Mouse (Mus musculus) midbrain, embryonic 13.5 days (tissue): ENCODE data around the gene Vps29. TPM values are rescaled to one million over a fixed set of nuclear protein-coding genes. Genes with fewer than 3 reads are reported as not detected.
A peak's percentile ranks its signal among the peaks of the same experiment; 100 is the strongest.

Source experiments
- ATAC-seq: fragments of 200-750 bp; cut with Nextera tagmentation; 2 replicates; pipeline ENCODE4 v1.8.0; 2017; ENCODE audit warnings: mild to moderate bottlenecking, moderate TSS enrichment, moderate library complexity
- H3K27ac ChIP-seq: fragments of 300-500 bp; sonication (generic); 2 replicates; pipeline ENCODE4 v1.5.1; 2015; ENCODE audit warnings: inconsistent platforms, mild to moderate bottlenecking, moderate library complexity
- H3K27me3 ChIP-seq: fragments of 300-500 bp; sonication (generic); 2 replicates; pipeline ENCODE4 v1.6.1; 2015; ENCODE audit warnings: mild to moderate bottlenecking, inconsistent platforms
- H3K36me3 ChIP-seq: fragments of 300-500 bp; sonication (generic); 2 replicates; pipeline ENCODE4 v1.6.1; 2015; ENCODE audit warnings: mild to moderate bottlenecking, inconsistent platforms
- H3K4me1 ChIP-seq: fragments of 300-500 bp; sonication (generic); replicated peaks from 2 replicates; pipeline ENCODE4 v1.6.1; 2015; ENCODE audit warnings: inconsistent platforms
- H3K4me2 ChIP-seq: fragments of 300-500 bp; sonication (generic); replicated peaks from 2 replicates; pipeline ENCODE4 v1.6.1; 2015; ENCODE audit warnings: moderate library complexity, mild to moderate bottlenecking, inconsistent platforms
- H3K4me3 ChIP-seq: fragments of 300-500 bp; sonication (generic); replicated peaks from 2 replicates; pipeline ENCODE4 v1.5.1; 2015; ENCODE audit warnings: mild to moderate bottlenecking, inconsistent platforms
- H3K9ac ChIP-seq: fragments of 300-500 bp; sonication (generic); replicated peaks from 2 replicates; pipeline ENCODE4 v1.6.1; 2015; ENCODE audit warnings: mild to moderate bottlenecking, inconsistent platforms
- H3K9me3 ChIP-seq: fragments of 300-500 bp; sonication (generic); 2 replicates; pipeline ENCODE4 v1.6.1; 2016; ENCODE audit warnings: mild to moderate bottlenecking, inconsistent platforms
- WGBS: fragments of 180-500 bp; shearing (Covaris S2); methylation state at CpG from one replicate; pipeline ENCODE4 v1.1.7; 2015; 5-methylcytosine and 5-hydroxymethylcytosine counted together
- polyA plus RNA-seq: library from polyadenylated mRNA; unstranded; fragments of >200 nt; fragmentation: Nextera tagmentation; extraction: Ambion mirVana; gene quantifications from 2 replicates; pipeline ENCODE4 v1.2.1, GENCODE M21; 2015

Gene Vps29
- 260 and 269 TPM in 2 replicates for polyA plus RNA-seq

DNA sequence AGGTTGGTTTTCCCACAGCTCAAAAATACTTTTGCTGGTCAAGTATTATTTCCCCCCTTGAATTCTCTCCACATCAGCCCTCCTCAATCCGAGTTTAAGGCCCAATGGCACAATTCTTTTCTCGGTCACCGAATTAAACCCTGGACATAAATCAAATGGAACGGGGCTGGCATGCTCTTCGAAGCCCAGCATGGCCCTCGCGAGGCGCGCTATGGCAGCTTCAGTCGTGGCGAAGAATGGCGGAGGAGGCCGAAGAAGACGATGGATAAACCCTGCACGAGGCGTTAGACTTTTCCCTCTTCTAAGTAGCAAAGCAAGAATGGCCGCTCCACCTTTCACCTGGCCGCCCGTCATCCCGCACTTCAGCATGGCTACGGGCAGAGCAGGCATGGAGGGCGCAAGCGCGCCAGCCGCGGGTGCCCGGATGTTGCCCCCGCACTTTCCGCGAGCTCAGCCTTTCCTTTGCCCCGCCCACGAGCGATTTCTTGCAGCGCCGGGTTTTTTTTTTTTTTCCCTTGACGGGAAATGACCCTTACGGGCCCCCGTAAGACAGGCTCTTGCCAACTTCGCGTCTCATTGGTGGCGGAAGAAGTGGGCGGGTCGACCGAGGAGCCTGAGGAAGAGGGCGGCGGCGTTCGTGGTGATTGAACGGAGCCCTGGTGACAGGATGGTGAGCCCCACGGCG lies at the start of gene Vps29, which contains the start of gene Rad9b:
Vps29 (plus strand) TSS at position 563 of the 685 bp plus-strand sequence.
Rad9b (minus strand) TSS at position 427 of the 685 bp plus-strand sequence.
- H3K36me3 ChIP-seq, result peaks cover 8% of the 10 kb centered on the region; the same call in 1 of the 2 replicates
- no peaks in the 10 kb centered on the region for H3K9me3 ChIP-seq
- peak within 1 kb of the TSS; percentile 79 for H3K27ac ChIP-seq
- H3K4me2 ChIP-seq, result peak within 1 kb of the TSS; percentile 88
- ATAC-seq, result peak; percentile 96
- peaks cover 19% of the 10 kb centered on the region for H3K4me1 ChIP-seq
- peak within 1 kb of the TSS; percentile 96 for H3K9ac ChIP-seq
- no peaks in the 10 kb centered on the region for H3K27me3 ChIP-seq
- WGBS, result 2% methylated on average over 51 of the region's 51 CpGs
- H3K4me3 ChIP-seq, result peak within 1 kb of the TSS; percentile 91

DNA sequence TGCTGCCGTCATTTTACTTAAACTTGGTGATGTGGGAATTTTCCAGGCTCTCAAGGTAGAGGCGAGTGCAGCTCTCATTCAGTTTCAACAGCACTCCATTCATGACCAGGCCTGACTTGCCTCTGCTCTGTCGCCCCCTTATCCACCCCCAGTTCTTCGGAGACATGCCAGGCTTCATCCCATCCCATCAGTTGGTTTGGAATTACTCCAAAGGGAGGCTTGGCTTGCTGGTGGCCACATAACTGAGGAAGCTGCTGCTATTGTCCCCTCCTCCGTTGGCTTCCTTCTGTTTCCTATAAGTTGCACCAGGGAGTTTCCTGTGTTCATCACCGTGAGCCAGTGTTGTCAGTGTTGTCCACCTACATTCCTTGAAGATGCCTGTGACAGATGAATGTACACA lies 49.6 kb upstream of the Vps29 start:
- no peak overlapping the region for H3K4me2 ChIP-seq
- no peaks in the 10 kb centered on the region for H3K27me3 ChIP-seq
- H3K9me3 ChIP-seq, result no peaks in the 10 kb centered on the region
- H3K9ac ChIP-seq, result no peak overlapping the region
- no peak overlapping the region for H3K27ac ChIP-seq
- WGBS, result 91% methylated on average over 6 of the region's 6 CpGs
- ATAC-seq, result no peak
- peaks cover 16% of the 10 kb centered on the region for H3K36me3 ChIP-seq
- H3K4me1 ChIP-seq, result peaks cover 20% of the 10 kb centered on the region
- no peak overlapping the region for H3K4me3 ChIP-seq

DNA sequence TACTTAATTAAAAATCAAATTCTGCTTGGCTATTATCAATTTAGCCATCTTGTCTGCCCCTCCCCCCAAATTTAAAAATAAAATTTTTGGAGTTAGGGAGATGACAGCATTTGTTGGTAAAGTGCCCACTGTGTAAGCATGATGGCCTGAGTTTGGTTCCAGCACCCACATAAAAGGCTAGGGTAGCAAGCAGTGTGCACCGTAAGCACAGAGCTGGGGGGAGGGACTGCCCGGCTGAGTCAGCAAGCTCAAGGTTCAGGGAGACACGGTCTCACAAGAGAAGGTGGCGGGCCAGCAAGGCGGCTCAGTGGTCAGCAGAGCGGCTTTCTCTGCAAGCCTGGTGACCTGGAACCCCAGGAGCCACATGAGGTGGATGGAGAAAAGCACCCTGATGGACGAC lies 48.7 kb upstream of the Vps29 start:
- H3K4me2 ChIP-seq, result no peak overlapping the region
- no peak for ATAC-seq
- no peaks in the 10 kb centered on the region for H3K27me3 ChIP-seq
- H3K4me1 ChIP-seq, result peaks cover 20% of the 10 kb centered on the region
- H3K36me3 ChIP-seq, result peaks cover 18% of the 10 kb centered on the region
- H3K9me3 ChIP-seq, result no peaks in the 10 kb centered on the region
- WGBS, result 94% methylated on average over 7 of the region's 7 CpGs
- H3K9ac ChIP-seq, result no peak overlapping the region
- H3K4me3 ChIP-seq, result no peak overlapping the region
- H3K27ac ChIP-seq, result no peak overlapping the region

DNA sequence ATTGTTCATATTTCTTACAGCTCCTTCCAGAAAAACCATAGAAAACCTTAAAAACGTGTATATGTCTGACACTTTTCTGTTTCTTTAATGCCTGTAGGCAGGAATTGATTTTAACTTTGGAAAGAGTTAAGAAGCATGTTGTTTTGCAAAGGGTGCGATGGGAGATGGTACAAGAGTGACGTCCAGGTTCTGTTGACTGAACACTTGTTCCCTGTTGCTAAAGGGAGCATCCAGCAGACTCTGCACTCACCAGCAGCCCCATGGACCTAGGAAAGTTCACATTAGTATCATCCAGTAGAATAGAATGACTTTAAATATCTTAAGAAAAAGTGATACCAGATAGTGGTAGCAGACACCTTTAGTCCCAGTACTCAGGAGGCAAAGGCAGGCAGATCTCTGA lies 47.6 kb upstream of the Vps29 start:
- no peak overlapping the region for H3K9ac ChIP-seq
- no peak overlapping the region for H3K27ac ChIP-seq
- peaks cover 20% of the 10 kb centered on the region for H3K4me1 ChIP-seq
- ATAC-seq, result no peak
- no peak overlapping the region for H3K4me3 ChIP-seq
- 90% methylated on average over 3 of the region's 3 CpGs for WGBS
- no peaks in the 10 kb centered on the region for H3K9me3 ChIP-seq
- H3K36me3 ChIP-seq, result peaks cover 27% of the 10 kb centered on the region
- H3K4me2 ChIP-seq, result no peak overlapping the region
- no peaks in the 10 kb centered on the region for H3K27me3 ChIP-seq

DNA sequence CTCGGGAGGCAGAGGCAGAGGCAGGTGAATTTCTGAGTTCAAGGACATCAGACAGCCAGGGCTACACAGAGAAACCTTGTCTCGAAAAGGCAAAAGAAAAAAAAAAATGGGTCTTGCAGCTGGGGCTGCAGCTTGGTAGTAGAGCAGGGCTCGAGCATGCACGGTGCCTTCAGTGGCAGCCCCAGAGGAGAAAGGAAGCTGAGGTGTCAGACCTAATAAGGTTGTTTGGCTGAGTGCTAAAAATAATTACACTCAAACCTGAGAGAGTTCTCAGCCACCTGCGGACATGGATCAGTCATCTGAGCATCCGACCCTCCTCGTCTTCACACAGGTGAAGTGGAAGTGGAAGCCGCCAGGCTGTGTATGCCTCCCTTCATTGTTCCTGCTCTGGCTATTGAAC lies 43.5 kb upstream of the Vps29 start:
- Histone ChIP-seq H3K27me3 (no peaks in the 10 kb centered on the region), H3K9me3 (no peaks in the 10 kb centered on the region), H3K27ac (peak overlapping the region; percentile 35; the same call in 1 of the 2 replicates), H3K4me1 (peaks cover 5% of the 10 kb centered on the region), H3K9ac (no peak overlapping the region), H3K4me3 (no peak overlapping the region), H3K4me2 (no peak overlapping the region), H3K36me3 (peaks cover 63% of the 10 kb centered on the region)
- ATAC-seq, result no peak
- 85% methylated on average over 8 of the region's 8 CpGs for WGBS

DNA sequence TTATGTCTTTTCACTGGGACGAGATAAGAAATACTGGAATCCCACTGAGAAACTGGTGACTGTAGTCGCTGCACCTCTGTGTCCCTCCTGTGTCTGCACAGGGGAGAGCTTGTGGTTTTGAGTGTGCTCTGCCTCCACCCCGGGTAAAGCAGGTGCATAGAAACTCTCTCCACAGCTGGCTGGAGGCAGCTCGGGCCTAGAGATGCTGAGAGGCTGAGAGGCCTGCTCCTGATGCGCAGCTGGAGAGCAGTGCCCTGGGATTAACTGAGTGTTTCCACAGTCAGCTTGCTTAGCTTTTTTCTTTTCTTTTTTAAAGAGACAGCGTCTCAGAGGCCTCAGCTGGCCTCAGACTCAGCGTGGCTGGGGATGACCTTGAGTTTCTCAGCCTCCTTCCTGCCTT lies 42.5 kb upstream of the Vps29 start:
- ATAC-seq, result no peak
- Histone ChIP-seq H3K4me2 (no peak overlapping the region), H3K4me3 (no peak overlapping the region), H3K36me3 (peaks cover 65% of the 10 kb centered on the region), H3K27ac (peak overlapping the region; percentile 39; the same call in 1 of the 2 replicates), H3K27me3 (no peaks in the 10 kb centered on the region), H3K9ac (0 out of 2 replicates have a peak overlapping the region, but pooled peaks have one; percentile 23), H3K9me3 (no peaks in the 10 kb centered on the region), H3K4me1 (peaks cover 5% of the 10 kb centered on the region)
- 46% methylated on average over 7 of the region's 7 CpGs for WGBS

DNA sequence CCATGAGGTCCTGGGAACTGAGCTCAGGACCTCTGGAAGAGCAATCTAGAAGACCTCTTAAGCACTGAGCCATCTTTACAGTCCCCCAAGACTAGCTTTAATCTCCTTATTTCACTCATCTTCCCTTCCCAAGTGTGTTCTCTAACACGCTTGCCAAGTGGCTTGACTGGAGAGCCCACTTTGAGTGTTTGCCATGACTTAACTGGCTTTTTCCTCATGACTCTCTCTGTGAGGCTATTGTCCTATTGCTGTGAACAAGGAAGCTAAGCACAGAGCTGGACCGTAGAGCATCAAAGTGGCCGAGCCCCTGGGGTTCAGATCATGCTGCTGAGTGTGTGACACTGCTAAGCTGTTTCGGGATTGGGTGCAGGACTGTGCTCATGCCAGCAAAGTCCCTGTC lies 41.8 kb upstream of the Vps29 start:
- Histone ChIP-seq H3K4me1 (peaks cover 5% of the 10 kb centered on the region), H3K4me3 (no peak overlapping the region), H3K9me3 (no peaks in the 10 kb centered on the region), H3K27ac (no peak overlapping the region), H3K36me3 (peaks cover 71% of the 10 kb centered on the region), H3K4me2 (no peak overlapping the region), H3K9ac (no peak overlapping the region), H3K27me3 (no peaks in the 10 kb centered on the region)
- WGBS, result 84% methylated on average over 4 of the region's 4 CpGs
- ATAC-seq, result no peak

DNA sequence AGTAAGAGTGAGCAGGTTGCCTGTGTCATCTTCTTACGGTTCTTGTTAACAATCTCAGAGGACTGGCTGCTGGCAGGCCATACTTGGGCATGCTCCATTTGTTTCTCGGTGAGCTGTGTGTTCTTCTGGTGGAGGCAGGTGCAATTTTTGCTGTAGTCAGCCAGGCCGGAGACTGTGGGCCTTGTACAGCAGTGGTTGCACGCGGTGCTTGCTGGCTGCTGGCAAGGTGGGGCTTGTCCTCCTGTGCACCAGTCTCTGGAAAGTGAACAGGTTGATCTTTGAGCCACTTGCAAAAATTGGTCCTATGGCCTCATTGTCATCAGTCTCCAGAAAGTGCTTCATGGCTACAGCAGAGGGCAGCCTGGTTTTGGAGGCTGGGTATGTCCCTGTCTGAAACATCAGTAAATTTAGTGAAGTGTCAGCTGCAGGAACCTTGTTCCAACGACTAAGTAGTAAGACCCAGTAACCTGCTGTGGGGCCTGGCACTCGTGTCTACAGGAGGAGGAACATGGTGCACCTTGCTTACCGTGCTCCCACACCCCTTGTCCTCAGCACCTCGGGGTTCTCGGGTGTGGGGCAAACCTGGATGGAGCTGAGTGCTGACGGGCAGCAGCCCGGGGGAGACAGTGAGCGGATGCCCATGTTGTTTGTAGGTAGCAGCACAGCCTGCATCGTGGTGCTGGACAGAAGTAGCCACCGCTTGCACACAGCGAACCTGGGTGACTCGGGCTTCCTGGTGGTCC lies 41.1 kb upstream of the Vps29 start:
- no peak overlapping the region for H3K4me2 ChIP-seq
- no peaks in the 10 kb centered on the region for H3K9me3 ChIP-seq
- H3K9ac ChIP-seq, result no peak overlapping the region
- 93% methylated on average over 17 of the region's 17 CpGs for WGBS
- H3K4me1 ChIP-seq, result peaks cover 5% of the 10 kb centered on the region
- H3K27ac ChIP-seq, result no peak overlapping the region
- peaks cover 71% of the 10 kb centered on the region for H3K36me3 ChIP-seq
- H3K4me3 ChIP-seq, result no peak overlapping the region
- ATAC-seq, result no peak
- no peaks in the 10 kb centered on the region for H3K27me3 ChIP-seq

DNA sequence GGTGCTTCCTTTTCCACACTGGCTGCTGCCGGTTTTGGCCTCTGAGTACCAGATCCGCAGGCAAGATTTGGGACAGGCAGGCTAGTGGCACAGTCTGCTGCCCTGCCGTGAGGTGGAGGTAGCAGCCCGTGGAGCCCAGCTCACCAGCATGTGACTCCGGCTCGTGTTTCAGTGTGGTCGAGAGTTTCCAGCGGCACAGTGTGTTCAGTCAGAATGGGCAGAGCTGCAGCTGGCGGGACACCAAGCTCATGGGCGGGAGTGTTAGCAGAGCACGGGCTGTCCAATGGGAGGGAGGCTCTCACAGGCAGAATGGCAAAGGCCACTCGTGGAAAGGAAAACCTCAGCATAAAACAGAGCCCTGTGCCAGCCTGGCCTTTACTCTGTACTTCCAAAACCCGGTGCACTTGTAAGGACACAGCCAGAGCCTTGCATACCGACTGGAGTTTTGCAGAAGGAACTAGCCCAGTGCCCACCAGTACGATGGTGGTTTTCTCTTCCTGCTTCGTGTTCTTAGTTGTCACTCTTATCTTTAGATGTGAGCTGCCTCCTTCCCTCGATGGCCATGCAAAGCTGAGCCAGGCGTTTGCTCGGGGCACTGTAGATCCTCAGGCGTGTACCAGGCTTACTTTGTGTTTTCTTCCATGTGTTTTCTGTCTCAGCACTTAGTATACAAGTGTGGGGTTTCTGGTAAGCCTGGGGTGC lies 39.1 kb upstream of the Vps29 start:
- peaks cover 69% of the 10 kb centered on the region for H3K36me3 ChIP-seq

DNA sequence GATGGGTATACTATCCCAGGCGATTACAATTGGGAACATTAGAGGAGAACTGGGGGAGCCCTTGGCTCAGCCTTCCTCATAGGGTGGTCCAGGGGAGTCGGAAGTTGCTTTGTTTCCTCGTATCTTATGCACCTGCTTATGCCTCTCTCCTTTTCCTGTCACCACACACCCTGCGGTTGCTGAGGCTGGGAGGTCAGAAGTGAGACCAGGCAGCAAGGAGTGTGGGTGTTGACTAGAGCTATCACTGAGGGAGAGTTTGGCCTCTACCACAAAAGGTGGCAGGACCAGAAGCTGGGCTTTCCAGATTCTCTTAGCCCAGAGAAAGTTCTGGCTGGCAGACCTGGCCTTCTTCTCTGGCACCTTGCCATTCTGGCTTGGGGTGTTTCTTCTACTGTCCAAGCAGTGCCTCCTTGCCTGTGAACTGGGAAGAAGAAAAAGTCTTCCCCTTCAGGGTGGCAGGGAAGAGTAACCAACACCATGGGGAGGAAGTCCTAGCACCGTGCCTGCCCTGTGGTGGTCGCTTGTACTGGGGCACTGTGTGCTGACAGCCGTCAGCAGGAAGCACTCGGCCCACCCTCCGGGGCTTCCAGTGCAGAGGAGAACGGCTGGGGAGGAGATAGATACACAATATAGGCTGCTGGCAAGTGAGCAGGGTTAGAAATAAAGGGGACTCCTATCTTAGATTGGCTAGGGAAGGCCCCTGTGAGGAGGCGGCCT lies 36.7 kb upstream of the Vps29 start:
- no peak overlapping the region for H3K9ac ChIP-seq
- H3K9me3 ChIP-seq, result no peaks in the 10 kb centered on the region
- H3K4me3 ChIP-seq, result no peak overlapping the region
- no peak overlapping the region for H3K27ac ChIP-seq
- H3K27me3 ChIP-seq, result no peaks in the 10 kb centered on the region
- H3K4me1 ChIP-seq, result no peaks in the 10 kb centered on the region
- H3K4me2 ChIP-seq, result no peak overlapping the region
- 87% methylated on average over 11 of the region's 11 CpGs for WGBS
- peaks cover 70% of the 10 kb centered on the region for H3K36me3 ChIP-seq
- no peak for ATAC-seq

More for the DNA sequence above, 39.1 kb upstream of the Vps29 start:
- H3K4me1 ChIP-seq, result peaks cover 5% of the 10 kb centered on the region
- H3K27ac ChIP-seq, result no peak overlapping the region
- 77% methylated on average over 20 of the region's 20 CpGs for WGBS
- H3K27me3 ChIP-seq, result no peaks in the 10 kb centered on the region
- ATAC-seq, result no peak
- H3K9ac ChIP-seq, result no peak overlapping the region
- no peak overlapping the region for H3K4me2 ChIP-seq
- H3K4me3 ChIP-seq, result no peak overlapping the region
- H3K9me3 ChIP-seq, result no peaks in the 10 kb centered on the region

DNA sequence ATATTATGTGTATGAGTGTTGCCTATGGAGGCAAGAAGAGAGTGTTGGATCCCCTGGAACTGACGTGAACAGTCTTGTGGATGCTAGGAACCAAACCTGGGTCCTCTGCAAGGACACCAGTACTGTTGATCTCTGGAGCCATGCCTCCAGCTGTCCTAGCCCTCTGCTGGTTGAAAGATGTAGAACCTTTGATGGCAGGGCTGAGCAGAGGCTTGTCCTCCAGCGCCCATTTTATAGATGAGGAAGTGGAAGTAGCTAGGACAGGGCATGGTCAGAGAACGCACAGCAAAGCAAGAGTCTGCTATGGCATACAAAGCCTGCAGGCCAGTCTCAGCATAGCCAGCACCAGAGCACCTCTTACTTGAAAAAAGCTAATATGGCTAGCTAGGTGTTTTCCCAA lies 36.1 kb upstream of the Vps29 start:
- no peak overlapping the region for H3K4me3 ChIP-seq
- no peaks in the 10 kb centered on the region for H3K4me1 ChIP-seq
- no peak overlapping the region for H3K9ac ChIP-seq
- no peak for ATAC-seq
- 71% methylated on average over 3 of the region's 3 CpGs for WGBS
- H3K27ac ChIP-seq, result no peak overlapping the region
- no peaks in the 10 kb centered on the region for H3K27me3 ChIP-seq
- no peaks in the 10 kb centered on the region for H3K9me3 ChIP-seq
- H3K36me3 ChIP-seq, result peaks cover 64% of the 10 kb centered on the region
- H3K4me2 ChIP-seq, result no peak overlapping the region
